Mouse (Mus musculus) liver, embryonic 14.5 days (tissue): ENCODE results near the gene Tmem178b.

Source experiments
- CTCF ChIP-seq: IDR thresholded peaks from 2 replicates; pipeline ENCODE4 v1.5.1; 2016; ENCODE audit warnings: antibody characterized with exemption, low read depth, control low read depth
- EP300 ChIP-seq: IDR thresholded peaks from 2 replicates; pipeline ENCODE4 v1.6.1; 2016; ENCODE audit warnings: antibody characterized with exemption, low read depth

GRCm38 (mm10) chr6:40008166-40008907 lies 135.3 kb downstream of the Tmem178b start:
- TF ChIP-seq CTCF (no peak), EP300 (no peak)
